Mouse (Mus musculus): Measurements from ENCODE around the gene Tcf20.
"Not testable (repeated sequence)": the region's sequence is repeated elsewhere in the genome, so short reads cannot be mapped to it uniquely, and the experiment has no call there.

Tcf20 gene

GRCm38 (mm10) chr15:82896336-82896735 lies 91.3 kb downstream of the Tcf20 start:
- DNase-seq, result no peak

GRCm38 (mm10) chr15:82890470-82890869 lies 97.2 kb downstream of the Tcf20 start:
- no peak for DNase-seq

- DNase-seq, result no peak
These were observed 98.2 kb downstream of the Tcf20 start for GRCm38 (mm10) chr15:82889426-82889825.

- no peak for DNase-seq
These were observed 99.2 kb downstream of the Tcf20 start for GRCm38 (mm10) chr15:82888466-82888865.

GRCm38 (mm10) chr15:82877309-82877708 lies 110.4 kb downstream of the Tcf20 start:
- DNase-seq, result no peak

GRCm38 (mm10) chr15:82876863-82877262 lies 110.8 kb downstream of the Tcf20 start:
- no peak for DNase-seq

- DNase-seq, result no peak
These were observed 115.6 kb downstream of the Tcf20 start for GRCm38 (mm10) chr15:82872037-82872436.

- not testable (repeated sequence) for DNase-seq
These were observed 121.4 kb downstream of the Tcf20 start for GRCm38 (mm10) chr15:82866286-82866685.

GRCm38 (mm10) chr15:82863674-82864073 lies 124.0 kb downstream of the Tcf20 start:
- DNase-seq, result no peak

GRCm38 (mm10) chr15:82856652-82857378 lies 130.9 kb downstream of the Tcf20 start:
- DNase-seq, result no peak

- no peak for DNase-seq
These were observed 131.6 kb downstream of the Tcf20 start for GRCm38 (mm10) chr15:82856065-82856464.

- DNase-seq, result no peak
These were observed 148.5 kb downstream of the Tcf20 start for GRCm38 (mm10) chr15:82839146-82839545.

- DNase-seq, result no peak
These were observed 157.8 kb downstream of the Tcf20 start for GRCm38 (mm10) chr15:82829917-82830316.

GRCm38 (mm10) chr15:82825866-82826265 lies 161.8 kb downstream of the Tcf20 start:
- no peak for DNase-seq

GRCm38 (mm10) chr15:82822347-82822746 lies 165.3 kb downstream of the Tcf20 start:
- no peak for DNase-seq

GRCm38 (mm10) chr15:82821657-82822056 lies 166.0 kb downstream of the Tcf20 start:
- DNase-seq, result no peak

- no peak for DNase-seq
These were observed 172.4 kb downstream of the Tcf20 start for GRCm38 (mm10) chr15:82815296-82815695.

GRCm38 (mm10) chr15:82814806-82815205 lies 172.9 kb downstream of the Tcf20 start:
- peak; percentile 62 for DNase-seq

- no peak for DNase-seq
These were observed 173.4 kb downstream of the Tcf20 start for GRCm38 (mm10) chr15:82814321-82814720.

GRCm38 (mm10) chr15:82810556-82810955 lies 177.1 kb downstream of the Tcf20 start:
- DNase-seq, result no peak

- DNase-seq, result no peak
These were observed 178.2 kb downstream of the Tcf20 start for GRCm38 (mm10) chr15:82809511-82809910.

- no peak for DNase-seq
These were observed 180.5 kb downstream of the Tcf20 start for GRCm38 (mm10) chr15:82806969-82807763.

GRCm38 (mm10) chr15:82804708-82805639 lies 182.7 kb downstream of the Tcf20 start:
- peak; percentile 80 for DNase-seq

Data from thymus, postnatal 25 days (tissue).